In the genomic region with DNA sequence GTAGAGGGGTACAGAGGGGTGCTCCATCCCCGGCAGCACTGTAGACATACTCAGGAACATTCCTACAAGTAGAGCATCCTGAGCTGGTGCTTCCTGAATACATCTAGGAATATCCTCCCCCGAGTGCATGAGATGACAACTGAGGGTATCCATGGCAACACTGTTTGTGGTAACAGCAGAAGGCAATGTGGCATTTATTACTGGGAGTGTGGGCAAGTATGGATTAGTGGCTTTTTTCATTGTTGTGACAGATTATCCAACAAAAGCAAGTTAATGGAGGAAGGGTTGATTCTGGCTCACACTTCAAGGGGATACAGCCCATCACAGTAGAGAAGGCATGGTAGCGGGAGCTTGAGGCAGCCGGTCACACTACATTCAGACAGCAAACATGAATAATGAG, we compare ENCODE assay signal across 14 mouse cellular contexts.
DNase-seq lines count a peak whose midpoint lies in the region; ATAC-seq lines count a peak whose summit lies in the region.
"Had no signal": no experiment of that assay in that cellular context is flagged by ENCODE, and none has a peak within 500 bp of the region (broad histone marks: within the 10 kb centered on the region; RNA-seq: fewer than 3 reads in every experiment).

No protein-coding gene starts in this region.

- no peak for DNase-seq in frontal cortex, postnatal 14 days (ENCODE audit: low spot score in 2 of 2)
- DNase-seq in right cerebral cortex, adult 18-20 months: peak; percentile 63
- no peak for DNase-seq in right cerebral cortex, postnatal 4 days
- DNase-seq in layer of hippocampus, adult 8-10 months (ENCODE audit: low spot score in 2 of 2): peak; percentile 37 to 64
- no peak for DNase-seq in thymus, postnatal 14 days
- DNase-seq: cerebellum, adult 18-20 months; cerebellum, postnatal 14 days; gastrocnemius, adult 2 months; kidney, adult 11 months; kidney, postnatal 36 days; thymus, adult 2 months had no signal

- ATAC-seq in frontal cortex, adult (ENCODE audit: low TSS enrichment): peak; percentile 76
- no peak for ATAC-seq in megakaryocyte-erythroid progenitor cell, adult 5-6 weeks (replicated peaks; ENCODE audit: low FRiP score, low TSS enrichment, poor library complexity, severe bottlenecking)
- ATAC-seq: forebrain, embryonic 15.5 days had no signal

Comparison
In these comparisons a context has a peak if more than half of its experiments do, and no peak if none do; other contexts are left out.
1. DNase-seq: peak in right cerebral cortex, adult 18-20 months (single experiment) and layer of hippocampus, adult 8-10 months (2 of 2); none in frontal cortex, postnatal 14 days (0 of 2), right cerebral cortex, postnatal 4 days (single experiment) and thymus, postnatal 14 days (single experiment).